Mouse (Mus musculus) heart, adult 2 months (tissue): ENCODE data around the gene Zfp36l2. TPM values are rescaled to one million over a fixed set of nuclear protein-coding genes. Genes with fewer than 3 reads are reported as not detected.

Experiments used
- DNase-seq, 2 experiments: peaks; one replicate each; pipeline ENCODE4 v3.0.0; 2021
- H3K27ac ChIP-seq: fragments of 200-600 bp; 2 replicates; pipeline ENCODE4 v1.8.1; 2022
- H3K27me3 ChIP-seq: fragments of 200-500 bp; 2 replicates; pipeline ENCODE4 v1.6.1; 2012; ENCODE audit warnings: mild to moderate bottlenecking, low read length, inconsistent platforms, mixed read lengths; ENCODE audit not compliant: control insufficient read depth, insufficient read depth
- H3K36me3 ChIP-seq: fragments of 200-500 bp; 2 replicates; pipeline ENCODE4 v1.6.1; 2012; ENCODE audit warnings: low read length, inconsistent platforms; ENCODE audit not compliant: control insufficient read depth, insufficient read depth
- H3K4me1 ChIP-seq: fragments of 200-500 bp; 2 replicates; pipeline ENCODE4 v1.6.1; 2011; ENCODE audit warnings: low read length; ENCODE audit not compliant: control insufficient read depth, insufficient read depth
- H3K4me3 ChIP-seq: fragments of 200-600 bp; 2 replicates; pipeline ENCODE4 v1.8.1; 2022
- H3K79me2 ChIP-seq: fragments of 200-500 bp; replicated peaks from 2 replicates; pipeline ENCODE4 v1.6.1; 2012; ENCODE audit warnings: mild to moderate bottlenecking, inconsistent platforms, low read length, moderate library complexity, mixed read lengths; ENCODE audit not compliant: control insufficient read depth, insufficient read depth
- H3K9ac ChIP-seq: fragments of 200-500 bp; 2 replicates; pipeline ENCODE4 v1.6.1; 2012; ENCODE audit warnings: low read depth, mild to moderate bottlenecking, control low read depth, inconsistent platforms, low read length, mixed read lengths
- CTCF ChIP-seq: fragments of 200-600 bp; IDR thresholded peaks from 2 replicates; pipeline ENCODE4 v1.8.1; 2022; ENCODE audit warnings: antibody characterized with exemption, mild to moderate bottlenecking, moderate library complexity
- EP300 ChIP-seq: fragments of 200-500 bp; IDR thresholded peaks from 2 replicates; pipeline ENCODE4 v1.6.1; 2011; ENCODE audit warnings: low read depth, low read length, control low read depth; ENCODE audit not compliant: insufficient read depth
- POLR2A ChIP-seq: fragments of 200-500 bp; IDR thresholded peaks from 2 replicates; pipeline ENCODE4 v1.6.1; 2011; ENCODE audit warnings: mild to moderate bottlenecking, low read depth, low read length, control low read depth; ENCODE audit not compliant: insufficient read depth
- WGBS: fragments of 180-500 bp; shearing (Covaris S2); methylation state at CpG from one replicate; pipeline ENCODE4 v1.1.7; 2018; 5-methylcytosine and 5-hydroxymethylcytosine counted together
- intact Hi-C: fragments of 180-260 bp; cut with DNase I; formaldehyde crosslinking; loops from one replicate; pipeline ENCODE4 v1.15.1; 2025
- polyA plus RNA-seq: library from polyadenylated mRNA; depleted of rRNA; stranded (reverse); fragments of >200 nt; gene quantifications from 2 replicates; pipeline ENCODE4 v1.2.3, GENCODE M21; 2012
- total RNA-seq, 2 experiments: library from RNA; stranded (reverse); gene quantifications; 2 replicates each; pipeline ENCODE4 v1.2.3; 2021

Zfp36l2 gene
- total and polyA plus RNA-seq, 3 experiments = 19.3 to 23.3 (median 19.8) TPM

GRCm38 (mm10) chr17:84156227-84156573 is 31.5 kb downstream of the Zfp36l2 start:
- no peak for DNase-seq
- Histone ChIP-seq H3K9ac (no peak overlapping the region), H3K27me3 (no peaks in the 10 kb centered on the region), H3K36me3 (no peaks in the 10 kb centered on the region), H3K79me2 (no peaks in the 10 kb centered on the region), H3K27ac (no peak overlapping the region), H3K4me1 (peaks cover 5% of the 10 kb centered on the region), H3K4me3 (no peak overlapping the region)
- 84% methylated on average over 13 of the region's 13 CpGs for WGBS
- TF ChIP-seq EP300 = no peak
- TF ChIP-seq POLR2A = no peak
- no peak for TF ChIP-seq CTCF
- intact Hi-C loops = no loop called here

- intact Hi-C loops = no loop called here
- Histone ChIP-seq H3K27ac (no peak overlapping the region), H3K79me2 (no peaks in the 10 kb centered on the region), H3K9ac (no peak overlapping the region), H3K36me3 (no peaks in the 10 kb centered on the region), H3K4me3 (no peak overlapping the region), H3K27me3 (no peaks in the 10 kb centered on the region), H3K4me1 (peaks cover 4% of the 10 kb centered on the region)
- TF ChIP-seq POLR2A (no peak), CTCF (no peak), EP300 (no peak)
- 82% methylated on average over 8 of the region's 8 CpGs for WGBS
- peak in 1 of 2 experiments; percentile 17 for DNase-seq
These were observed 32.1 kb downstream of the Zfp36l2 start for GRCm38 (mm10) chr17:84155516-84156226.

DNA sequence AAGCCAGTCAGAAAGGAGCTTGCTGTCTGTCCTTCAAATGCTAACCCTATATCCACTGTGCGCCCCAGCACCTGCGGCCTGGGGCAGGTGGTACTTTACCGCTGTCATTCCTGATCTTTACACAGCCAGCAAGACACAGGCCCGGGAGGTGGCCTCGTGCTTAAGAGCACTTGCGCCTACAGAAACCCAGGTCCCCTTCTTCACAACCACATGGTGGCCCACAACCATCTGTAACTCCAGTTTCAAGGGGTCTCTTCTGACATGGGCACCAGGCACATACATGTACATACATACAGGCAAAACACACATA is 32.8 kb downstream of the Zfp36l2 start:
- no peak overlapping the region for H3K9ac ChIP-seq
- H3K27me3 ChIP-seq = no peaks in the 10 kb centered on the region
- peaks cover 4% of the 10 kb centered on the region for H3K4me1 ChIP-seq
- no peaks in the 10 kb centered on the region for H3K36me3 ChIP-seq
- 96% methylated on average over 6 of the region's 6 CpGs for WGBS
- H3K27ac ChIP-seq = no peak overlapping the region
- TF ChIP-seq EP300 (no peak), POLR2A (no peak), CTCF (no peak)
- H3K4me3 ChIP-seq = no peak overlapping the region
- no peaks in the 10 kb centered on the region for H3K79me2 ChIP-seq
- DNase-seq = peak in 1 of 2 experiments; percentile 13
- intact Hi-C loops = no loop called here

GRCm38 (mm10) chr17:84154302-84155028 is 33.3 kb downstream of the Zfp36l2 start:
- 82% methylated on average over 11 of the region's 11 CpGs for WGBS
- no peaks in the 10 kb centered on the region for H3K36me3 ChIP-seq
- no peaks in the 10 kb centered on the region for H3K27me3 ChIP-seq
- no peak overlapping the region for H3K9ac ChIP-seq
- no peak overlapping the region for H3K4me3 ChIP-seq
- TF ChIP-seq POLR2A = no peak
- no peak for TF ChIP-seq EP300
- TF ChIP-seq CTCF = no peak
- H3K79me2 ChIP-seq = no peaks in the 10 kb centered on the region
- DNase-seq = peak in 1 of 2 experiments; percentile 13
- intact Hi-C loops = no loop called here
- H3K4me1 ChIP-seq = peaks cover 4% of the 10 kb centered on the region
- no peak overlapping the region for H3K27ac ChIP-seq

- Histone ChIP-seq H3K79me2 (no peaks in the 10 kb centered on the region), H3K27me3 (no peaks in the 10 kb centered on the region), H3K36me3 (no peaks in the 10 kb centered on the region), H3K9ac (no peak overlapping the region), H3K4me3 (no peak overlapping the region), H3K4me1 (peaks cover 13% of the 10 kb centered on the region), H3K27ac (no peak overlapping the region)
- intact Hi-C loops = no loop called here
- TF ChIP-seq POLR2A (no peak), CTCF (no peak), EP300 (no peak)
- 84% methylated on average over 12 of the region's 12 CpGs for WGBS
- peak in 1 of 2 experiments; percentile 14 for DNase-seq
These were observed 34.6 kb downstream of the Zfp36l2 start for GRCm38 (mm10) chr17:84152976-84153786.
